Mouse (Mus musculus) embryonic facial prominence, embryonic 11.5 days (tissue): ENCODE data around the gene Nck2. TPM values are rescaled to one million over a fixed set of nuclear protein-coding genes. Genes with fewer than 3 reads are reported as not detected.
A peak's percentile ranks its signal among the peaks of the same experiment; 100 is the strongest.
"Not testable (repeated sequence)": the region's sequence is repeated elsewhere in the genome, so short reads cannot be mapped to it uniquely, and the experiment has no call there.

Experiments
- ATAC-seq: fragments of 200-750 bp; cut with Nextera tagmentation; replicated peaks from 2 replicates; pipeline ENCODE4 v1.8.0; 2017; ENCODE audit warnings: low read depth; ENCODE audit not compliant: insufficient number of reproducible peaks, low FRiP score, low TSS enrichment
- DNase-seq: peaks from one replicate; pipeline ENCODE4 v3.0.0-alpha.2; 2015; ENCODE audit warnings: low spot score
- H3K27ac ChIP-seq: fragments of 300-500 bp; sonication (generic); replicated peaks from 2 replicates; pipeline ENCODE4 v1.5.1; 2014; ENCODE audit warnings: mild to moderate bottlenecking, low read depth, low read length, control low read depth
- H3K27me3 ChIP-seq: fragments of 300-500 bp; sonication (generic); 2 replicates; pipeline ENCODE4 v1.6.1; 2014; ENCODE audit warnings: mild to moderate bottlenecking, low read length, moderate library complexity, mixed read lengths; ENCODE audit not compliant: control insufficient read depth, insufficient read depth
- H3K36me3 ChIP-seq: fragments of 300-500 bp; sonication (generic); replicated peaks from 2 replicates; pipeline ENCODE4 v1.6.1; 2014; ENCODE audit warnings: low read depth, mild to moderate bottlenecking, low read length, moderate library complexity, mixed read lengths; ENCODE audit not compliant: control insufficient read depth, insufficient read depth
- H3K4me1 ChIP-seq: fragments of 300-500 bp; sonication (generic); 2 replicates; pipeline ENCODE4 v1.6.1; 2014; ENCODE audit warnings: low read length, mixed read lengths; ENCODE audit not compliant: control insufficient read depth, insufficient read depth
- H3K4me2 ChIP-seq: fragments of 300-500 bp; sonication (generic); 2 replicates; pipeline ENCODE4 v1.6.1; 2014; ENCODE audit warnings: low read depth, mild to moderate bottlenecking, control low read depth, low read length, moderate library complexity
- H3K4me3 ChIP-seq: fragments of 300-500 bp; sonication (generic); 2 replicates; pipeline ENCODE4 v1.5.1; 2014; ENCODE audit warnings: low read depth, low read length, control low read depth
- H3K9ac ChIP-seq: fragments of 300-500 bp; sonication (generic); replicated peaks from 2 replicates; pipeline ENCODE4 v1.6.1; 2014; ENCODE audit warnings: mild to moderate bottlenecking, control low read depth, low read length
- H3K9me3 ChIP-seq: fragments of 300-500 bp; sonication (generic); replicated peaks from 2 replicates; pipeline ENCODE4 v1.6.1; 2016; ENCODE audit warnings: mild to moderate bottlenecking, low read length, inconsistent platforms, mixed read lengths; ENCODE audit not compliant: control insufficient read depth
- WGBS: fragments of 180-500 bp; shearing (Covaris S2); extraction: QIAGEN DNeasy Blood & Tissue Kit; methylation state at CpG from one replicate; pipeline ENCODE4 v1.1.7; 2014; 5-methylcytosine and 5-hydroxymethylcytosine counted together
- polyA plus RNA-seq: library from polyadenylated mRNA; unstranded; fragments of >200 nt; fragmentation: Nextera tagmentation; extraction: Ambion mirVana; gene quantifications from 2 replicates; pipeline ENCODE4 v1.2.1, GENCODE M21; 2014

The Nck2 gene
- polyA plus RNA-seq, 1 experiment from 2014 or later = 40.8 TPM

DNA sequence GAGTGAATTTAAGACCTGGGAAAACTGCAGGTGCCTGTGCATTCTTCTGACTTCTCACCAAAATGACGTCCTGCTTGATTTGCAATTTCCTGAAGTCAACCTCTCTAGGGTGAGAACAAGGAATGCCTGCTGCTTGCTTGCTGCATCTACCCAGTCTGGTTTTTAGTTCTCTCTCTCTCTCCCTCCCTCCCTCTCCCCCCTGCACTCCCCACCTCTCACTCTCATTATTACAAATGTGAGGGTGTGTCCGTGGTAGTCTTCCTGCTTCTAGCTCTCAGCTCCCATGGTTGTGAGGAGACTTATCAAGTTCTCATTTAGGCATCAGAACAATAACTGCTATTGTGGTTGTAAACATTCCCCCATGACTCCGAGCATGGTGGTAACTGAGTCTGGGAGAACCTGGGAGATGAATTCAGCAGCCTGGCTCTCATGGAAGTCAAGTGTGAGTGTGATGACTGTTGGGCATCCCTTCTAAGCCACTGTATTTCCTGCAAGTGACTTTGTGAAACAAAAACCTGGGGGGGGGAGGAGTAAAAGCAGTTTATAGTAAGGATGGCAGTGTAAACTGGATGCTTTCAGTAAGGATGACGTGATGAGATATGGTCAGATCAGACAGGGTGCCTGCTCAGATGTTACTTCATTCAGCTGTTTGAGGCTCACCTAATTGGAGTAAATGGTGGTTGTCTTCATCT, 95.5 kb downstream of the Nck2 start:
- Histone ChIP-seq H3K27ac (no peak overlapping the region), H3K27me3 (no peaks in the 10 kb centered on the region), H3K4me1 (no peaks in the 10 kb centered on the region), H3K4me2 (no peak overlapping the region), H3K36me3 (no peaks in the 10 kb centered on the region), H3K4me3 (no peak overlapping the region), H3K9me3 (no peaks in the 10 kb centered on the region), H3K9ac (no peak overlapping the region)
- ATAC-seq (no peak), DNase-seq (no peak)
- 79% methylated on average over 4 of the region's 4 CpGs for WGBS

DNA sequence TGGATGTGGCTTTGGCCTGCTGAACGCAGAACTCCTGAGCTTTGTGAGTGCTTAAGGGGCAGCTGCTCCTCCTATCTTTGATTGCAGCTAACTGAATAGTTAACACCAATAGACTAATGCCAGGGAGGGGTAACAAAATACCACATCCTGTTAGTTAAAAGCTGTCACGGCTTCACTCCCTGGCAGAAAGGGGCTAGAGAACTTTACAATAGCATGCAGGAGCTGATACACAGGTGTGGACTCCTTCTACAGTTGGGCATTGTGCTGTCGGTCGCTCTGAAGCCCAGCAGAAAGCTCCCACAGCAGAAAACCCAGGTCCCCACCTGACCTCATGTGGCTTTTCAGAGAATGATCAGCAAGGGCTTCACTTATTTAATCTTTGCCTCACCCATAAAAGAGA, 98.0 kb downstream of the Nck2 start:
- Histone ChIP-seq H3K4me2 (no peak overlapping the region), H3K27ac (no peak overlapping the region), H3K9me3 (no peaks in the 10 kb centered on the region), H3K27me3 (no peaks in the 10 kb centered on the region), H3K4me3 (no peak overlapping the region), H3K4me1 (no peaks in the 10 kb centered on the region), H3K9ac (no peak overlapping the region), H3K36me3 (no peaks in the 10 kb centered on the region)
- no peak for ATAC-seq
- 71% methylated on average over 4 of the region's 4 CpGs for WGBS
- DNase-seq = no peak

DNA sequence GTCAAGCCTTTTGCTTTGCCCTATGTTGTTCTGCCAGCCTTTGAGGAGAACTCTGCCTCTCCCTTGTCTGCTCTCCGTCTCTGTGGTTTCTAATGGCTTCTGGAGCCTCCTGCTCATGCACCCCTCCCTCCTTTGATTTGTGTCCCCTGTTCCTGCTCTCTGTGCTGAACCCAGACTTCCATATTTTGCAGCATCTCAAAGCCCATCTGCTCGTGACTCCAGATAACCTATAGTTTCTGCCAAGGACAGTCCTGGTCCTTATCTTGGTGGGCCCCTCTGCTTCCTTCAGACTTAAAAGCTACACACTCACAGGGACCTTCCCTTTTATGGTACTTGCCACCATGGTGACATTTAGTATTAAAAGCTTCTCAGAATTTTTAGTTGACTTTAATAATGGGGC, 103.3 kb downstream of the Nck2 start:
- ATAC-seq (no peak), DNase-seq (no peak)
- WGBS = 81% methylated on average over 2 of the region's 2 CpGs
- Histone ChIP-seq H3K9me3 (no peaks in the 10 kb centered on the region), H3K4me1 (no peaks in the 10 kb centered on the region), H3K36me3 (no peaks in the 10 kb centered on the region), H3K27me3 (no peaks in the 10 kb centered on the region), H3K9ac (no peak overlapping the region), H3K4me3 (no peak overlapping the region), H3K4me2 (no peak overlapping the region), H3K27ac (no peak overlapping the region)

DNA sequence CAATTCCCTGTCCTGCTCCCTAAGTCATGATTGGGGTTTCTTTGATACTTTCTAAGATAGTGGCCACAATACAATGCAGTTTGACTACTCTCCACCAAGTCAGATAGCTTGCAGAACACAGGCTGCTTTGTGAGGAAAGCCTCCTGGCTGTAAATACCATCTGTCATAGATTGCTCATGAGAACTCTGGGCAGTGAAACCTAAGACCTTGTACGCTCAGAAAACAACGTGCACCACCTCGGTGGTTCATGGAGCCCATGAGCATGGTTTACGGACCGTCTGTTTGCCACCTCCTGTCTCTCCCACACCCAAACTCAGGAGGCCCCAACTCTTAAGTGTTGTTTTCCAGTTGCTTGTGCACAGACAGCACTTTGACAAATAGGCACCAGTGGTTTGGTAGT, 104.4 kb downstream of the Nck2 start:
- ATAC-seq = no peak
- Histone ChIP-seq H3K9ac (no peak overlapping the region), H3K4me2 (no peak overlapping the region), H3K4me3 (no peak overlapping the region), H3K36me3 (no peaks in the 10 kb centered on the region), H3K27ac (no peak overlapping the region), H3K27me3 (no peaks in the 10 kb centered on the region), H3K4me1 (no peaks in the 10 kb centered on the region), H3K9me3 (no peaks in the 10 kb centered on the region)
- WGBS = 48% methylated on average over 5 of the region's 5 CpGs
- DNase-seq = peak; percentile 34

DNA sequence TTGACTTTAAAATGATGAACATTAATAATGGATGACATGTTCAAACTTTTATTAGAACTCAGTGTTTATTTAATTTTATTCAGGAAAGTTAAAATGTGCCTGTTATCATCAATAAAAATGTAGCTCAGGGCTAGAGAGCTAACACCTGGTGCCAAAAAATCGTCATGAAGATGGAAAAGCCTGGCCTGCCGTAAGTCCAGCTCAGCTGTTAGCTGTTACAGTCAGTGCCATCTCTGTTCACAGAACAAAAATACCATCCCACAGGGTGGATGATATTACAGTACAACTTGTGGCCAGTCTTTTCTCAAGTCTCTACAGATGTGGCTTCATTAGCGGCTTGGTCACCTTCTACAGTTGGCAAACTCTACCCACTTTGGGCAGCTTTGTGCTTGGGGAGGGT, 106.1 kb downstream of the Nck2 start:
- no peak overlapping the region for H3K9ac ChIP-seq
- no peak for ATAC-seq
- H3K9me3 ChIP-seq = no peaks in the 10 kb centered on the region
- H3K4me1 ChIP-seq = 0 out of 2 replicates have a peak, but pooled peaks cover 4% of the 10 kb centered on the region
- H3K36me3 ChIP-seq = no peaks in the 10 kb centered on the region
- no peak overlapping the region for H3K4me2 ChIP-seq
- no peak overlapping the region for H3K27ac ChIP-seq
- H3K27me3 ChIP-seq = no peaks in the 10 kb centered on the region
- no peak for DNase-seq
- 87% methylated on average over 3 of the region's 3 CpGs for WGBS
- H3K4me3 ChIP-seq = no peak overlapping the region

DNA sequence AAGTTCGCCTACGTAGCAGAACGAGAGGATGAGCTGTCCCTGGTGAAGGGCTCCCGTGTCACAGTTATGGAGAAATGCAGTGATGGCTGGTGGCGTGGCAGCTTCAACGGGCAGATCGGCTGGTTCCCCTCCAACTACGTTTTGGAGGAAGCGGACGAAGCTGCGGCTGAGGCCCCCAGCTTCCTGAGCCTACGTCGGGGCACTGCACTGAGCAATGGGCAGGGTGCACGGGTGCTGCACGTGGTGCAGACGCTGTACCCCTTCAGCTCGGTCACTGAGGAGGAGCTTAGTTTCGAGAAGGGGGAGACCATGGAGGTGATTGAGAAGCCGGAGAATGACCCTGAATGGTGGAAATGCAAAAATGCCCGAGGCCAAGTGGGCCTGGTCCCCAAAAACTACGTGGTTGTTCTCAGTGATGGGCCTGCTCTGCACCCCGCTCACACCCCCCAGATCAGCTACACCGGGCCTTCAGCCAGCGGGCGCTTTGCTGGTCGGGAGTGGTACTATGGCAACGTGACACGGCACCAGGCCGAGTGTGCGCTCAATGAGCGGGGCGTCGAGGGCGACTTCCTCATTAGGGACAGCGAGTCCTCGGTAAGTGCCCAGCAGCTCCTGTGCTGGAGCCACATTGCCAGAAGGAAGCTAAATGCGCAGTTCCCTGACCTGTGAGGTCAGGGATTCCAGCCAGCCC, 109.8 kb downstream of the Nck2 start:
- not testable (repeated sequence) for ATAC-seq, H3K36me3 ChIP-seq, H3K27me3 ChIP-seq, H3K9ac ChIP-seq, H3K9me3 ChIP-seq, H3K4me3 ChIP-seq, H3K4me1 ChIP-seq, H3K27ac ChIP-seq, DNase-seq, H3K4me2 ChIP-seq
- 94% methylated on average over 37 of the region's 37 CpGs for WGBS

DNA sequence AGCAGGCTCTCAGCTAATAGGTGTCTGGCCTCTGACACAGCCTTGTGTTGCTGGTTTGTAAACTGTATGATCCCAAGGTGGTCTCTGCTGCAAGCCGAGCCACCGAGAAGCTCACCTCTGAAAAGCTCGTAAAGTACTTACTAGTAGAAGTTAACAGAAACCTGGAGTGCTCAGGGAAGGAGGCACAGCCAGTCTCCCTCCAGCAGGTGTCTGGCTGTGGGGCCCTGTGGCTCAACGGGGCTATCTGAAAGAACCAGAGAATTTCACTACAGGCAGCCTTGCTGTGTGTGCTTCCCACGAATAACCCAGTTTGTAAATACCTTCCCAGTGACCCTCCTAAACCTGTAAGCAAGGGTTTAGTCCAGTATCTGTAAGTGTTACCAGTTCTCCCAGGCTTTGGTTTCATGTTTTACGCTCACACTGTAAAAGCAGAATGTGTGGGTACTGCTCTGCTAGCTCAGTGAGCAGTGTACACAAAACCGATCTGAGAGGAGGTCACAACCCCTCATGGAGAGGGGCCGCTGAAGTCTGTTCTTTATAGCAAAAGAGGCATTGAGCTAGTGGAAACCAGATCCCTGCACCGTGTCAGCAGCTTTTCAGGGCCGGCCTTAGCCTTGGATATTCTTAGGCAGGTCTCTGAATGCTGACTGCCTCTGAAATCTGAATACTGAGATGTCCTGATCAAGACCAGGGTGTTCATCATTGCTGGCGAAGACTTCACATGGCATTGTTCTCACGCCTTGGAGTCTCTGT, 111.0 kb downstream of the Nck2 start:
- Histone ChIP-seq H3K9me3 (no peaks in the 10 kb centered on the region), H3K27ac (peak overlapping the region; percentile 3; the same call in 1 of the 2 replicates), H3K4me2 (no peak overlapping the region), H3K36me3 (no peaks in the 10 kb centered on the region), H3K27me3 (no peaks in the 10 kb centered on the region), H3K9ac (no peak overlapping the region), H3K4me3 (no peak overlapping the region), H3K4me1 (0 out of 2 replicates have a peak, but pooled peaks cover 4% of the 10 kb centered on the region)
- DNase-seq = peak; percentile 32
- ATAC-seq = peak; percentile 78
- 59% methylated on average over 12 of the region's 12 CpGs for WGBS

DNA sequence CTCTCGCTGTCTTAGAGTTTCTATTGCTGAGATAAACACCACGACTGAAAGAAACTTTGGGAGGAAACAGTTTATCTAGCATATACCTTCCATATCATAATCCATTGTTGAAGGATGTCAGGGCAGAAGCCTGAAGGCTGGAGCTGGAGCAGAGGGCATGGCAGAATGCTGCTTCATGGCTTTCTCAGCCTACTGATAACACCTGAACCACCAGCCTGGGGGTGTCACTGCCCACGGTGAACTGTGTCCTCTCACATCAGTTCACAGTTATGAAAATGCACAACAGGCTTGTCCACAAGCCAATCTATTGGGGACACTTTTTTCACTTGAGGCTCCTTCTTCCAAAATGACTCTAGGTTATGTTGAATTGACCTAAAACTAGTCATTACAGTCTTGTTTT, 114.0 kb downstream of the Nck2 start:
- DNase-seq (no peak), ATAC-seq (no peak)
- no peak overlapping the region for H3K9ac ChIP-seq
- no peak overlapping the region for H3K4me3 ChIP-seq
- no peaks in the 10 kb centered on the region for H3K36me3 ChIP-seq
- H3K27me3 ChIP-seq = no peaks in the 10 kb centered on the region
- H3K9me3 ChIP-seq = no peaks in the 10 kb centered on the region
- H3K4me1 ChIP-seq = 0 out of 2 replicates have a peak, but pooled peaks cover 4% of the 10 kb centered on the region
- H3K4me2 ChIP-seq = no peak overlapping the region
- WGBS = 91% methylated on average over 3 of the region's 3 CpGs
- H3K27ac ChIP-seq = no peak overlapping the region
